Mouse (Mus musculus): ENCODE results near the gene Dut. TPM values are rescaled to one million over a fixed set of nuclear protein-coding genes. Genes with fewer than 3 reads are reported as not detected.

Gene Dut
- 180 and 191 TPM in 2 replicates for polyA plus RNA-seq (2016; fragmentation: Nextera tagmentation; extraction: Ambion mirVana)

GRCm38 (mm10) chr2:125247108-125247961 is at the start of gene Dut:
TSS of gene Dut (plus strand) at chr2:125247190.
- WGBS, result under 1% methylated on average over 92 of the region's 96 CpGs
- Histone ChIP-seq H3K9ac (replicated peaks) (peak within 1 kb of the TSS; percentile 94), H3K27ac (peak within 1 kb of the TSS; percentile 98), H3K36me3 (peaks cover 23% of the 10 kb centered on the region), H3K4me1 (replicated peaks) (peaks cover 24% of the 10 kb centered on the region), H3K4me3 (replicated peaks) (peak within 1 kb of the TSS; percentile 72), H3K4me2 (peak within 1 kb of the TSS; percentile 74), H3K27me3 (no peaks in the 10 kb centered on the region), H3K9me3 (no peaks in the 10 kb centered on the region)
- ATAC-seq (ENCODE audit: insufficient number of reproducible peaks, insufficient read depth, low FRiP score, low TSS enrichment, low read depth), result peak; percentile 100

GRCm38 (mm10) chr2:125208894-125209596 is 37.9 kb upstream of the Dut start:
- WGBS, result 50% methylated on average over 14 of the region's 14 CpGs
- Histone ChIP-seq H3K9me3 (no peaks in the 10 kb centered on the region), H3K4me3 (replicated peaks) (no peak overlapping the region), H3K9ac (replicated peaks) (no peak overlapping the region), H3K27ac (no peak overlapping the region), H3K4me1 (replicated peaks) (peaks cover 6% of the 10 kb centered on the region; the same call in 1 of the 2 replicates), H3K36me3 (no peaks in the 10 kb centered on the region), H3K27me3 (no peaks in the 10 kb centered on the region; the same call in 1 of the 2 replicates), H3K4me2 (no peak overlapping the region)
- no peak; the same call in 1 of the 2 replicates for ATAC-seq (ENCODE audit: insufficient number of reproducible peaks, insufficient read depth, low FRiP score, low TSS enrichment, low read depth)

- no peak for ATAC-seq (ENCODE audit: insufficient number of reproducible peaks, insufficient read depth, low FRiP score, low TSS enrichment, low read depth)
- H3K9ac ChIP-seq (replicated peaks), result no peak overlapping the region
- WGBS, result 47% methylated on average over 10 of the region's 10 CpGs
Observed at GRCm38 (mm10) chr2:125211831-125212510, 35.0 kb upstream of the Dut start.

GRCm38 (mm10) chr2:125214592-125214991 is 32.4 kb upstream of the Dut start:
- Histone ChIP-seq H3K4me1 (replicated peaks) (peaks cover 6% of the 10 kb centered on the region; the same call in 1 of the 2 replicates), H3K27ac (no peak overlapping the region), H3K9me3 (no peaks in the 10 kb centered on the region), H3K27me3 (no peaks in the 10 kb centered on the region; the same call in 1 of the 2 replicates), H3K9ac (replicated peaks) (no peak overlapping the region), H3K4me2 (no peak overlapping the region), H3K4me3 (replicated peaks) (no peak overlapping the region), H3K36me3 (no peaks in the 10 kb centered on the region)
- 5% methylated on average over 3 of the region's 3 CpGs for WGBS
- no peak for ATAC-seq (ENCODE audit: insufficient number of reproducible peaks, insufficient read depth, low FRiP score, low TSS enrichment, low read depth)

More at GRCm38 (mm10) chr2:125211831-125212510, 35.0 kb upstream of the Dut start:
- H3K4me1 ChIP-seq (replicated peaks), result peaks cover 6% of the 10 kb centered on the region; the same call in 1 of the 2 replicates
- no peak overlapping the region for H3K4me3 ChIP-seq (replicated peaks)
- H3K36me3 ChIP-seq, result no peaks in the 10 kb centered on the region
- no peak overlapping the region for H3K27ac ChIP-seq
- no peaks in the 10 kb centered on the region; the same call in 1 of the 2 replicates for H3K27me3 ChIP-seq
- H3K4me2 ChIP-seq, result no peak overlapping the region
- no peaks in the 10 kb centered on the region for H3K9me3 ChIP-seq

- ATAC-seq (ENCODE audit: insufficient number of reproducible peaks, insufficient read depth, low FRiP score, low TSS enrichment, low read depth), result no peak
- no peak overlapping the region for H3K4me3 ChIP-seq (replicated peaks)
- no peaks in the 10 kb centered on the region; the same call in 1 of the 2 replicates for H3K27me3 ChIP-seq
- H3K27ac ChIP-seq, result no peak overlapping the region
- no peak overlapping the region for H3K4me2 ChIP-seq
- no peaks in the 10 kb centered on the region for H3K9me3 ChIP-seq
- H3K9ac ChIP-seq (replicated peaks), result no peak overlapping the region
- no peaks in the 10 kb centered on the region for H3K4me1 ChIP-seq (replicated peaks)
- 75% methylated on average over 6 of the region's 6 CpGs for WGBS
- no peaks in the 10 kb centered on the region for H3K36me3 ChIP-seq
Observed at GRCm38 (mm10) chr2:125217286-125217685, 29.7 kb upstream of the Dut start.

- H3K4me2 ChIP-seq, result no peak overlapping the region
- H3K4me1 ChIP-seq (replicated peaks), result no peaks in the 10 kb centered on the region
- 83% methylated on average over 1 of the region's 1 CpGs for WGBS
- no peaks in the 10 kb centered on the region for H3K36me3 ChIP-seq
- H3K9ac ChIP-seq (replicated peaks), result no peak overlapping the region
- H3K27ac ChIP-seq, result no peak overlapping the region
- no peaks in the 10 kb centered on the region for H3K9me3 ChIP-seq
- no peaks in the 10 kb centered on the region for H3K27me3 ChIP-seq
- H3K4me3 ChIP-seq (replicated peaks), result no peak overlapping the region
- no peak for ATAC-seq (ENCODE audit: insufficient number of reproducible peaks, insufficient read depth, low FRiP score, low TSS enrichment, low read depth)
Observed at GRCm38 (mm10) chr2:125218566-125218965, 28.4 kb upstream of the Dut start.

- Histone ChIP-seq H3K4me1 (replicated peaks) (no peaks in the 10 kb centered on the region), H3K9me3 (no peaks in the 10 kb centered on the region), H3K36me3 (no peaks in the 10 kb centered on the region), H3K9ac (replicated peaks) (no peak overlapping the region), H3K27ac (no peak overlapping the region), H3K4me3 (replicated peaks) (no peak overlapping the region), H3K4me2 (no peak overlapping the region), H3K27me3 (no peaks in the 10 kb centered on the region)
- 73% methylated on average over 3 of the region's 3 CpGs for WGBS
- ATAC-seq (ENCODE audit: insufficient number of reproducible peaks, insufficient read depth, low FRiP score, low TSS enrichment, low read depth), result no peak
Observed at GRCm38 (mm10) chr2:125219268-125219667, 27.7 kb upstream of the Dut start.

- Histone ChIP-seq H3K9ac (replicated peaks) (no peak overlapping the region), H3K27ac (no peak overlapping the region), H3K4me2 (no peak overlapping the region), H3K4me3 (replicated peaks) (no peak overlapping the region), H3K27me3 (no peaks in the 10 kb centered on the region), H3K9me3 (no peaks in the 10 kb centered on the region), H3K4me1 (replicated peaks) (no peaks in the 10 kb centered on the region), H3K36me3 (no peaks in the 10 kb centered on the region)
- no peak for ATAC-seq (ENCODE audit: insufficient number of reproducible peaks, insufficient read depth, low FRiP score, low TSS enrichment, low read depth)
- 91% methylated on average over 1 of the region's 1 CpGs for WGBS
Observed at GRCm38 (mm10) chr2:125221673-125222072, 25.3 kb upstream of the Dut start.

- Histone ChIP-seq H3K36me3 (no peaks in the 10 kb centered on the region), H3K27ac (no peak overlapping the region), H3K27me3 (no peaks in the 10 kb centered on the region), H3K4me3 (replicated peaks) (no peak overlapping the region), H3K4me2 (no peak overlapping the region), H3K9me3 (no peaks in the 10 kb centered on the region), H3K4me1 (replicated peaks) (no peaks in the 10 kb centered on the region), H3K9ac (replicated peaks) (no peak overlapping the region)
- ATAC-seq (ENCODE audit: insufficient number of reproducible peaks, insufficient read depth, low FRiP score, low TSS enrichment, low read depth), result no peak
- 85% methylated on average over 11 of the region's 11 CpGs for WGBS
Observed at GRCm38 (mm10) chr2:125228472-125229409, 18.2 kb upstream of the Dut start.

GRCm38 (mm10) chr2:125232183-125232582 is 14.8 kb upstream of the Dut start:
- Histone ChIP-seq H3K36me3 (no peaks in the 10 kb centered on the region), H3K4me1 (replicated peaks) (no peaks in the 10 kb centered on the region), H3K9me3 (no peaks in the 10 kb centered on the region), H3K9ac (replicated peaks) (no peak overlapping the region), H3K27ac (no peak overlapping the region), H3K27me3 (no peaks in the 10 kb centered on the region), H3K4me3 (replicated peaks) (no peak overlapping the region), H3K4me2 (no peak overlapping the region)
- ATAC-seq (ENCODE audit: insufficient number of reproducible peaks, insufficient read depth, low FRiP score, low TSS enrichment, low read depth), result no peak
- 87% methylated on average over 4 of the region's 4 CpGs for WGBS
